Mouse (Mus musculus): ENCODE measurements around the gene Il31. TPM values are rescaled to one million over a fixed set of nuclear protein-coding genes. Genes with fewer than 3 reads are reported as not detected.

Il31 gene
- polyA plus RNA-seq, 1 experiment from 2014 or later, result not detected

DNA sequence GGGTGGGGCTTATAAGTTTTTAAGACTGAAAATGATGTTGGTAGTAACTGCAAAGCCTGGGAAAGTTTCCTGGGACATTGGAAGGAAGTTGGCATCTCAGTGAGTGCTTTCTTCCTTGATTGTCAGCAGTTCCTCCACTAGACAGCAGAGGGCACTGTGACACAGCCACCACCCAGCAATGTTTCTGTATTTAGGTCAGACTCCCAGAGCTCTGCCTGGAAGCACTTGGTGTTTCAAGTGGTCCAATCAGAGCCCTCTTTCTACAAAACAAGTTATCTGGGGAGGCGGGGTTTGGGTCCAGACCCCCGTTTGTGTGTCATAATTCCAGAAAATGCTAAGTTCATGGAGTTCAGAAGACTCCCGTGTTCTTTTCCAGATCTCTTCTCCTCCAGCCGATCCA, 45.2 kb downstream of the Il31 start:
- no peak overlapping the region for H3K9ac ChIP-seq (ENCODE audit: low read depth, low read length)
- H3K4me3 ChIP-seq (ENCODE audit: low read length), result no peak overlapping the region
- ATAC-seq, result no peak
- no peaks in the 10 kb centered on the region for H3K4me1 ChIP-seq (ENCODE audit: control insufficient read depth, insufficient read depth, low read length)
- no peak overlapping the region for H3K4me2 ChIP-seq (ENCODE audit: low read depth, low read length)
- H3K36me3 ChIP-seq (ENCODE audit: control insufficient read depth, insufficient read depth, low read length), result peaks cover 26% of the 10 kb centered on the region
- H3K27me3 ChIP-seq (replicated peaks; ENCODE audit: control insufficient read depth, insufficient read depth, low read length), result no peaks in the 10 kb centered on the region
- no peak overlapping the region for H3K27ac ChIP-seq (ENCODE audit: low read length)
- 44% methylated on average over 4 of the region's 4 CpGs for WGBS
- no peaks in the 10 kb centered on the region for H3K9me3 ChIP-seq (ENCODE audit: control insufficient read depth, low read length)

DNA sequence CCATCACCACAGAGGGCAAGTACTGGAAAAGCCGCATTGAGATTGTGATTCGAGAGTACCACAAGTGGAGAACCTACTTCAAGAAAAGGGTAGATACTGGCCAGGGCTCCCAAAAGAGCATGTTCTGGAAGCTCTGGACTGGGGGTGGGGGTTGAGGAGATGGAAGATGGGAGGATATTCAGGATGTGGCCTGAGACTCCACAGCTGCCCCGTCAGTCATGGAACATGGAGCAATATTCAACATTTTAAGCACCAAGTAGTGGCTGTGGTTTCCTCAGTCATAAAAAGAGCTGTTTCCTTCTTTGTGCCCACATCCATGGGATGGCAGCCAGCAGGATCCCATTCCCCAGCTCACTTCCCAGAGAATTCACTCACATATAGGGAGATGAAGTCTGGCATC, 47.0 kb downstream of the Il31 start:
- 97% methylated on average over 3 of the region's 3 CpGs for WGBS
- no peak for ATAC-seq
- Histone ChIP-seq H3K27ac (ENCODE audit: low read length) (no peak overlapping the region), H3K4me2 (ENCODE audit: low read depth, low read length) (no peak overlapping the region), H3K4me3 (ENCODE audit: low read length) (no peak overlapping the region), H3K9me3 (ENCODE audit: control insufficient read depth, low read length) (no peaks in the 10 kb centered on the region), H3K9ac (ENCODE audit: low read depth, low read length) (no peak overlapping the region), H3K36me3 (ENCODE audit: control insufficient read depth, insufficient read depth, low read length) (peaks cover 18% of the 10 kb centered on the region), H3K27me3 (replicated peaks; ENCODE audit: control insufficient read depth, insufficient read depth, low read length) (no peaks in the 10 kb centered on the region), H3K4me1 (ENCODE audit: control insufficient read depth, insufficient read depth, low read length) (no peaks in the 10 kb centered on the region)

DNA sequence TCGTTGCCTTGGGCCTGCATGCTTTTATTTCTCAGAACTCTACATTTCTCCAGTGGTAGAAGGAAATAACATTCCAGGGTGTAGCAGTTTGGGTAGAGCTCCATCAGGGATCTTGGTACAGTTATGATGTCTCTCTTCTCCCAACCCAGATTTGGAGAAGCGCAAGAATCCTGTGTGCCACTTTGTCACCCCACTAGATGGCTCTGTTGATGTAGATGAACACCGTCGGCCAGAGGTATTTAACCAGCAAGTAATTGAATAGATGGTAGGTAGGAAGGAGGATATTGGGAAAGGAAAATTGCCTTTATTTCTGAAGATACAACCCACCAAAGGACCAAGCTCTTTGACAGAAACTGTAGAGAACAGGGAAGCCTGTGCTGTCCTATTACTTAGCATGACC, 48.6 kb downstream of the Il31 start:
- 70% methylated on average over 4 of the region's 4 CpGs for WGBS
- Histone ChIP-seq H3K36me3 (ENCODE audit: control insufficient read depth, insufficient read depth, low read length) (peaks cover 10% of the 10 kb centered on the region), H3K4me1 (ENCODE audit: control insufficient read depth, insufficient read depth, low read length) (no peaks in the 10 kb centered on the region)

DNA sequence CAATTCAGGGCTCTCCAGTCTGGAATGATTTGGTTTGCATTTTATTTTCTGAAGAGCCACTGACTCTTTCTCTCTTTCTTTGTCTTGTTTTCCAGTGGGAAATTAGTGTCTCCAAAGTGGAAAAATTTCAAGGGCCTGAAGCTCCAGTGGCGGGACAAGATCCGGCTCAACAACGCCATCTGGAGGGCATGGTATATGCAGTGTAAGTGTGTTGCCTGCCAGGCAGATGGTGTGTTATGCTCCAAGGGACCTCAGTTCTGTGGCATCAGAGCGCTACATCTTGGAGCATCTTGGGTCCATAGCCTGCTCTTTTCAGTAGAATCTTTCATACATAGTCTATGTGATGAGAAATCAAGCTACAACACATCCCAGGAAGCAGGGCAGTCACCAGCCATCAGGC, 49.3 kb downstream of the Il31 start:
- H3K4me1 ChIP-seq (ENCODE audit: control insufficient read depth, insufficient read depth, low read length), result no peaks in the 10 kb centered on the region
- H3K4me2 ChIP-seq (ENCODE audit: low read depth, low read length), result no peak overlapping the region
- no peaks in the 10 kb centered on the region for H3K27me3 ChIP-seq (replicated peaks; ENCODE audit: control insufficient read depth, insufficient read depth, low read length)
- peaks cover 6% of the 10 kb centered on the region; the same call in 1 of the 2 replicates for H3K36me3 ChIP-seq (ENCODE audit: control insufficient read depth, insufficient read depth, low read length)
- ATAC-seq, result no peak
- H3K4me3 ChIP-seq (ENCODE audit: low read length), result no peak overlapping the region
- 82% methylated on average over 4 of the region's 4 CpGs for WGBS
- no peaks in the 10 kb centered on the region for H3K9me3 ChIP-seq (ENCODE audit: control insufficient read depth, low read length)
- H3K9ac ChIP-seq (ENCODE audit: low read depth, low read length), result no peak overlapping the region
- H3K27ac ChIP-seq (ENCODE audit: low read length), result no peak overlapping the region

More for the DNA sequence above, 48.6 kb downstream of the Il31 start:
- Histone ChIP-seq H3K4me2 (ENCODE audit: low read depth, low read length) (no peak overlapping the region), H3K9me3 (ENCODE audit: control insufficient read depth, low read length) (no peaks in the 10 kb centered on the region), H3K9ac (ENCODE audit: low read depth, low read length) (no peak overlapping the region), H3K27me3 (replicated peaks; ENCODE audit: control insufficient read depth, insufficient read depth, low read length) (no peaks in the 10 kb centered on the region), H3K27ac (ENCODE audit: low read length) (no peak overlapping the region), H3K4me3 (ENCODE audit: low read length) (no peak overlapping the region)
- no peak for ATAC-seq

DNA sequence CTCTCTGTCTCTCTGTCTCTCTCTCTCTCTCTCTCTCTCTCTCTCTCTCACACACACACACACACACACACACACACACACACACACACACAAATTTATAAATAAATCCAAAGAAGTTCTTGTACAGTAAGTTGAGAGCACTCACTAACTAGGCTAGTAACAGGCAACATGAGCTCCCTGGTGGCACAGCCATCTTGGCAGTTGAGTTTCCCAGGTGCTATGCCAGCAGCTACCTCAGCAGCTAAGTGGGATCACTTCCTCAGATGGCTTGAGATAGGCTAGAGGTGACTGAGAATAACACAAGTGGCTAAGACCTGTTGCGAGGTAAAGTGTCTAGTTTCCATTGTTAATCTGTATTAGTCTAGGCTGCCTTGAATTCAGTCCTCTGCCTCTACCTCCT, 50.0 kb downstream of the Il31 start:
- no peak overlapping the region for H3K4me3 ChIP-seq (ENCODE audit: low read length)
- no peaks in the 10 kb centered on the region for H3K4me1 ChIP-seq (ENCODE audit: control insufficient read depth, insufficient read depth, low read length)
- 91% methylated on average over 1 of the region's 1 CpGs for WGBS
- H3K9ac ChIP-seq (ENCODE audit: low read depth, low read length), result no peak overlapping the region
- H3K27ac ChIP-seq (ENCODE audit: low read length), result no peak overlapping the region
- H3K36me3 ChIP-seq (ENCODE audit: control insufficient read depth, insufficient read depth, low read length), result peaks cover 6% of the 10 kb centered on the region; the same call in 1 of the 2 replicates
- no peaks in the 10 kb centered on the region for H3K27me3 ChIP-seq (replicated peaks; ENCODE audit: control insufficient read depth, insufficient read depth, low read length)
- H3K9me3 ChIP-seq (ENCODE audit: control insufficient read depth, low read length), result no peaks in the 10 kb centered on the region
- no peak for ATAC-seq
- H3K4me2 ChIP-seq (ENCODE audit: low read depth, low read length), result no peak overlapping the region

DNA sequence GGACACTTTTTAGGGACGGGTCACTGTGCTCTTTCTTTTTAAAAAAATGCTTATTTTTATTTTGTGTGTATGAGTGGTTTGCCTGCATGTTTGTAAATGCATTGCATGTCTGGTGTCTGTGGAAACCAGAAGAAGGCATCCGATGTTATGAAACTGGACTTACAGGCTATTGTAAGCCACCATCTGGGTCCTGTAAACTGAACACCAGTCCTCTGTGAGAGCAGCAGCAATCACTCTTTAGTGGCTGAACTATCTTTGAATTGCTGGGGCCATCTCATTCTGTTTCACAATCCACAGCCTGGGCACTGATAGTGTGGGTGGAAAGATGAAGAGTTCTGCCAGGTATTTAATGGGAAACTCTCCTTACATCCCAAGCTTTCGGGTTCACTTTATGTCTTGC, 50.9 kb downstream of the Il31 start:
- Histone ChIP-seq H3K27me3 (replicated peaks; ENCODE audit: control insufficient read depth, insufficient read depth, low read length) (no peaks in the 10 kb centered on the region), H3K27ac (ENCODE audit: low read length) (no peak overlapping the region), H3K4me3 (ENCODE audit: low read length) (no peak overlapping the region), H3K4me2 (ENCODE audit: low read depth, low read length) (no peak overlapping the region), H3K36me3 (ENCODE audit: control insufficient read depth, insufficient read depth, low read length) (peaks cover 4% of the 10 kb centered on the region; the same call in 1 of the 2 replicates), H3K4me1 (ENCODE audit: control insufficient read depth, insufficient read depth, low read length) (peaks cover 2% of the 10 kb centered on the region; the same call in 1 of the 2 replicates), H3K9ac (ENCODE audit: low read depth, low read length) (no peak overlapping the region), H3K9me3 (ENCODE audit: control insufficient read depth, low read length) (no peaks in the 10 kb centered on the region)
- 91% methylated on average over 3 of the region's 3 CpGs for WGBS
- no peak for ATAC-seq

DNA sequence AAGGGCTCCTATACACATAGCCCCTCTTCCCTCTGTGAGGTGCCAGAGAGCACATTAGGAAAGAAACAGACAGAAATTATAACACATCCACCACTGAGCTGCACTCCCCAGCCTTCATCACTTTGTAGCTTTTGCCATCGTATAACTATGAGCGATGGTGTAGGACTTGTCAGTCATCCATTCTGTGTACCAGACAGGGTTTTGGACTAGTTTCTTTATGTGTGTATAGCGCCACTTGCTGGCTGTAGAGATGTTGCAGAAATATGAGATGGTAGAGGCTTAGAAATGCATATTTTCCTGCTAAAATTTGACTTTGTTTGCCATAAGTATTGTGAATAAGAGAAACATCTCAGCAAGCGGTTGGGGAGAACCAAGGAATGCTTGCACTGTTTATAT, 52.5 kb downstream of the Il31 start:
- no peak overlapping the region for H3K9ac ChIP-seq (ENCODE audit: low read depth, low read length)
- 36% methylated on average over 4 of the region's 4 CpGs for WGBS
- H3K4me1 ChIP-seq (ENCODE audit: control insufficient read depth, insufficient read depth, low read length), result peaks cover 14% of the 10 kb centered on the region
- H3K4me3 ChIP-seq (ENCODE audit: low read length), result no peak overlapping the region
- H3K27me3 ChIP-seq (replicated peaks; ENCODE audit: control insufficient read depth, insufficient read depth, low read length), result no peaks in the 10 kb centered on the region
- ATAC-seq, result 0 out of 2 replicates have a peak, but pooled peaks have one; percentile 46
- 0 out of 2 replicates have a peak overlapping the region, but pooled peaks have one; percentile 34 for H3K27ac ChIP-seq (ENCODE audit: low read length)
- H3K36me3 ChIP-seq (ENCODE audit: control insufficient read depth, insufficient read depth, low read length), result no peaks in the 10 kb centered on the region
- no peaks in the 10 kb centered on the region for H3K9me3 ChIP-seq (ENCODE audit: control insufficient read depth, low read length)
- no peak overlapping the region for H3K4me2 ChIP-seq (ENCODE audit: low read depth, low read length)

DNA sequence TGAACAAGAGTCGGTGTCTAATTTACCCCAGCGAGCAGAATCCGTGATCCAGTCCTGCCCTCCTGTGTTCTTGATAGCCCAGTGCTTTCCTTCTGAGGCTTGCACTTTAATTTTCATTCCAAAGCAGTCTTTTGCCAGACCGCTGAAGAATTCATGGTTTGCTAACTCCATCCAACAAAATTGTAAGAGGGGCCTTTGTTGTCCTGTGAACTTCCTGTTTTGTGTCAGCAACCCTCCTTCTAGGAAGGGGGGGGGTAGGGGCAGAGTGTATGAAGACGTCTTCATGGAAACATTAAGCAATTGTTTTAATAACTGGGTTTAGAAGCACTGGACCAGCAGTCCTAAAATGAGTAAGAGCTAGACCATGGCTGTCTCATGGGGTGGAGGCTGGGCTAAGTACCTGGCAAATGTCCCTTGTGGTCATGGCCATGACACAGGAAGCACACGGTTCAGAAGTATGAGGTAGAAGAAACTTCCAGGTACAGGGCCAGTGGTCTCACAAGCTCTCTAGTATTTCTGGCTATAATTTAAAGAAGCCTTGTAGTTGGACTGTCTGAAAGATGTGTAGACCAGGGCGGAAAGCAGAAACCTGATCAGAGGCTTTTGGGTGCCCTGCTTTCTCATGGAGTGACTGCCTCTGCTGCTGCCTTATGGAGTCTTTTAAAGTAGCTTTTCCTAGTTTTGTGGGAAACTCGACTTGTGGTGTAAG, 53.1 kb downstream of the Il31 start:
- WGBS, result 56% methylated on average over 8 of the region's 8 CpGs

DNA sequence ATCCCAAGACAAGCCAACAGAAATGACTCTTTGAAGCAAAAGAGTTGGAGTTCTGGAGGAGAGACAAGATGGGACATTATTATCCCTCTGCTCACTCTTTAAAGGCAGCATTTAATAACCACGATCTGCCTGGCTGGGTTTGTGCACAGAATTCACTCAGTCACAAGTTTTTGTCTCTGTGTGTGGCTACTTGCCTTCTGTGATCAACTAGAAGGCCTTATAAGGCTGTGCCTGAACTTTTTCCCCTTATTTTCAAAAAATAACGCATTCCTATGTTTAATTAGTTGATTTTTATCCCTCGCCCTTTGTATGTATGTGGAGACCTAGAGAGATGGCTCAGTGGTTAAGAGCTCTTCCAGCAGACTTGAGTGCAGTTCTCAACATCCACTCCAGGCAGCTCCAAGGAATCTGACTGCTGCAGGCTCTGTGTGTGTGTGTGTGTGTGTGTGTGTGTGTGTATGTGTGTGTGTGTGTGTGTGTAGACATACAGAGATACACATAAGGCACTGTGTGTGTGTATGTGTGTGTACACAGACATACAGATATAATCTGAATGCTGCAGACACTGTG, 56.9 kb downstream of the Il31 start:
- ATAC-seq, result no peak
- Histone ChIP-seq H3K27ac (ENCODE audit: low read length) (peak overlapping the region; percentile 39), H3K36me3 (ENCODE audit: control insufficient read depth, insufficient read depth, low read length) (no peaks in the 10 kb centered on the region), H3K4me2 (ENCODE audit: low read depth, low read length) (no peak overlapping the region), H3K4me1 (ENCODE audit: control insufficient read depth, insufficient read depth, low read length) (peaks cover 18% of the 10 kb centered on the region), H3K9ac (ENCODE audit: low read depth, low read length) (no peak overlapping the region), H3K27me3 (replicated peaks; ENCODE audit: control insufficient read depth, insufficient read depth, low read length) (no peaks in the 10 kb centered on the region), H3K4me3 (ENCODE audit: low read length) (no peak overlapping the region), H3K9me3 (ENCODE audit: control insufficient read depth, low read length) (no peaks in the 10 kb centered on the region)
- WGBS, result 60% methylated on average over 3 of the region's 3 CpGs

More for the DNA sequence above, 53.1 kb downstream of the Il31 start:
- H3K9ac ChIP-seq (ENCODE audit: low read depth, low read length), result no peak overlapping the region
- H3K4me3 ChIP-seq (ENCODE audit: low read length), result no peak overlapping the region
- H3K4me2 ChIP-seq (ENCODE audit: low read depth, low read length), result no peak overlapping the region
- ATAC-seq, result no peak
- no peaks in the 10 kb centered on the region for H3K27me3 ChIP-seq (replicated peaks; ENCODE audit: control insufficient read depth, insufficient read depth, low read length)
- 0 out of 2 replicates have a peak overlapping the region, but pooled peaks have one; percentile 34 for H3K27ac ChIP-seq (ENCODE audit: low read length)
- no peaks in the 10 kb centered on the region for H3K9me3 ChIP-seq (ENCODE audit: control insufficient read depth, low read length)
- no peaks in the 10 kb centered on the region for H3K36me3 ChIP-seq (ENCODE audit: control insufficient read depth, insufficient read depth, low read length)
- H3K4me1 ChIP-seq (ENCODE audit: control insufficient read depth, insufficient read depth, low read length), result peaks cover 17% of the 10 kb centered on the region

Data from intestine, embryonic 16.5 days (tissue).